Mouse (Mus musculus): ENCODE measurements around the gene Tsc22d3.

DNA sequence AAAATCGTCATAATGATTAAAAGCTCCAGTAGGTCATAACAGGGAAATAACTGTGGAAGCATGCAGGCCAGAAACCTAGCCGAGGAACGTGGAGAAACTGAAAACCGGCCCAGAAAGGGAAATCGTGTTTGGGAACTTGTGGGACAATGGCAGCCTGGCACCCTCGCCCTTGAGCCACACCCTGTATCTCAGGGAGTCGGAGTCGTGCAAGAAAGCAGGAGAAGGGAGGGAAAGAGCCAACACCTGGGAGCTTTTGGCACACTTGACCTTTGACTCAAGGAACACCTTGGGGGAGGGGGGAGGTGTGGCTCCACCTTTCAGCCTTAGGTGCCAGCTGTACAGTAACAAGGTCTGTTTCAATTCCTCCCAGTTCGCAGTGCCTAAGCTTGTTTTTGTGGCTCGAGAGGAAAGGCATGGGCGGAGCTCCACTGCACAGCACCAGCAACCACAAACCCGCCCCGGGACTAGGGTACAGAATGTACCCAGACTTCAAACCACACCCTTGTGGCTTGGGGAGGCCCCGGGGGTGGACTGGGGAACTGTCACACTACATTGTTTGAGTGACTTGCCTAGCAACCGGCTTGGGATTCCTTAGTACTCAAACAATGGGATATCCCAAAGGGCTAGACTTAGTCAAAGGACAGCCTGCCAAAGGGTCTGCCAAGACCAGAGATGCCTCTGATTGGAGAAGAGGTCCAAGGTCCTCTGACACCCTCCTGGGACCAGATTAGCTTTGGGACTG is 94.8 kb downstream of the Tsc22d3 start:
- TF ChIP-seq TAL1 (IDR thresholded peaks at IDR 0.05; ENCODE audit: low read length): no peak
- no peak for TF ChIP-seq GATA1 (IDR thresholded peaks at IDR 0.05; ENCODE audit: low read length)
